Mouse (Mus musculus): ENCODE results near the gene Igsf9b.

GRCm38 (mm10) chr9:27308045-27308444 is 9.0 kb downstream of the Igsf9b start:
- TF ChIP-seq CTCF (IDR thresholded peaks at IDR 0.05; ENCODE audit: low read depth) (no peak), EP300 (IDR thresholded peaks at IDR 0.05; ENCODE audit: low read depth) (no peak)
